Mouse (Mus musculus): ENCODE results near the gene Cacna1i. TPM values are rescaled to one million over a fixed set of nuclear protein-coding genes. Genes with fewer than 3 reads are reported as not detected.

Cacna1i gene
- polyA plus RNA-seq, 1 experiment from 2014 or later: 0.95 TPM

- 0 out of 2 replicates have a peak, but pooled peaks cover 4% of the 10 kb centered on the region for H3K4me1 ChIP-seq (ENCODE audit: control insufficient read depth, insufficient read depth, low read length)
- H3K4me2 ChIP-seq (ENCODE audit: low read depth, low read length): no peak overlapping the region
- H3K27ac ChIP-seq (ENCODE audit: low read depth, low read length): no peak overlapping the region
- no peak overlapping the region for H3K4me3 ChIP-seq (ENCODE audit: low read depth, low read length)
- H3K27me3 ChIP-seq (ENCODE audit: control insufficient read depth, insufficient read depth, low read length): no peaks in the 10 kb centered on the region
- WGBS: 61% methylated on average over 8 of the region's 8 CpGs
- no peaks in the 10 kb centered on the region for H3K36me3 ChIP-seq (ENCODE audit: control insufficient read depth, insufficient read depth, low read length)
- no peaks in the 10 kb centered on the region for H3K9me3 ChIP-seq (ENCODE audit: control insufficient read depth, low read length)
- H3K9ac ChIP-seq (replicated peaks; ENCODE audit: low read depth, low read length): no peak overlapping the region
- ATAC-seq (ENCODE audit: low read depth): no peak
Measured at GRCm38 (mm10) chr15:80362509-80363172, 75.6 kb downstream of the Cacna1i start.

- no peaks in the 10 kb centered on the region for H3K27me3 ChIP-seq (ENCODE audit: control insufficient read depth, insufficient read depth, low read length)
- H3K4me2 ChIP-seq (ENCODE audit: low read depth, low read length): no peak overlapping the region
- no peak overlapping the region for H3K4me3 ChIP-seq (ENCODE audit: low read depth, low read length)
- WGBS: 77% methylated on average over 13 of the region's 13 CpGs
- no peak for ATAC-seq (ENCODE audit: low read depth)
- H3K9me3 ChIP-seq (ENCODE audit: control insufficient read depth, low read length): no peaks in the 10 kb centered on the region
- H3K9ac ChIP-seq (replicated peaks; ENCODE audit: low read depth, low read length): no peak overlapping the region
- H3K4me1 ChIP-seq (ENCODE audit: control insufficient read depth, insufficient read depth, low read length): 0 out of 2 replicates have a peak, but pooled peaks cover 4% of the 10 kb centered on the region
- no peak overlapping the region for H3K27ac ChIP-seq (ENCODE audit: low read depth, low read length)
- H3K36me3 ChIP-seq (ENCODE audit: control insufficient read depth, insufficient read depth, low read length): no peaks in the 10 kb centered on the region
Measured at GRCm38 (mm10) chr15:80363821-80364715, 77.0 kb downstream of the Cacna1i start.

- Histone ChIP-seq H3K4me1 (ENCODE audit: control insufficient read depth, insufficient read depth, low read length) (0 out of 2 replicates have a peak, but pooled peaks cover 4% of the 10 kb centered on the region), H3K9me3 (ENCODE audit: control insufficient read depth, low read length) (no peaks in the 10 kb centered on the region), H3K36me3 (ENCODE audit: control insufficient read depth, insufficient read depth, low read length) (no peaks in the 10 kb centered on the region), H3K9ac (replicated peaks; ENCODE audit: low read depth, low read length) (no peak overlapping the region), H3K27me3 (ENCODE audit: control insufficient read depth, insufficient read depth, low read length) (no peaks in the 10 kb centered on the region), H3K4me2 (ENCODE audit: low read depth, low read length) (no peak overlapping the region), H3K4me3 (ENCODE audit: low read depth, low read length) (no peak overlapping the region), H3K27ac (ENCODE audit: low read depth, low read length) (no peak overlapping the region; the same call in 1 of the 2 replicates)
- 24% methylated on average over 16 of the region's 16 CpGs for WGBS
- ATAC-seq (ENCODE audit: low read depth): peak; percentile 65
Measured at GRCm38 (mm10) chr15:80366899-80367298, 79.9 kb downstream of the Cacna1i start.

- 67% methylated on average over 9 of the region's 9 CpGs for WGBS
- Histone ChIP-seq H3K9me3 (ENCODE audit: control insufficient read depth, low read length) (no peaks in the 10 kb centered on the region), H3K9ac (replicated peaks; ENCODE audit: low read depth, low read length) (no peak overlapping the region), H3K27ac (ENCODE audit: low read depth, low read length) (no peak overlapping the region), H3K4me1 (ENCODE audit: control insufficient read depth, insufficient read depth, low read length) (no peaks in the 10 kb centered on the region), H3K4me3 (ENCODE audit: low read depth, low read length) (no peak overlapping the region), H3K36me3 (ENCODE audit: control insufficient read depth, insufficient read depth, low read length) (no peaks in the 10 kb centered on the region), H3K4me2 (ENCODE audit: low read depth, low read length) (no peak overlapping the region), H3K27me3 (ENCODE audit: control insufficient read depth, insufficient read depth, low read length) (no peaks in the 10 kb centered on the region)
- no peak for ATAC-seq (ENCODE audit: low read depth)
Measured at GRCm38 (mm10) chr15:80373219-80373964, 86.4 kb downstream of the Cacna1i start.

- no peak overlapping the region for H3K4me3 ChIP-seq (ENCODE audit: low read depth, low read length)
- no peak overlapping the region for H3K27ac ChIP-seq (ENCODE audit: low read depth, low read length)
- no peaks in the 10 kb centered on the region for H3K9me3 ChIP-seq (ENCODE audit: control insufficient read depth, low read length)
- 89% methylated on average over 3 of the region's 5 CpGs for WGBS
- no peak overlapping the region for H3K9ac ChIP-seq (replicated peaks; ENCODE audit: low read depth, low read length)
- no peaks in the 10 kb centered on the region for H3K4me1 ChIP-seq (ENCODE audit: control insufficient read depth, insufficient read depth, low read length)
- no peaks in the 10 kb centered on the region for H3K36me3 ChIP-seq (ENCODE audit: control insufficient read depth, insufficient read depth, low read length)
- no peak overlapping the region for H3K4me2 ChIP-seq (ENCODE audit: low read depth, low read length)
- no peak for ATAC-seq (ENCODE audit: low read depth)
- H3K27me3 ChIP-seq (ENCODE audit: control insufficient read depth, insufficient read depth, low read length): no peaks in the 10 kb centered on the region
Measured at GRCm38 (mm10) chr15:80374854-80375253, 87.8 kb downstream of the Cacna1i start.

GRCm38 (mm10) chr15:80387185-80387584 lies 100.1 kb downstream of the Cacna1i start:
- no peak overlapping the region for H3K27ac ChIP-seq (ENCODE audit: low read depth, low read length)
- WGBS: 81% methylated on average over 2 of the region's 2 CpGs
- no peak overlapping the region for H3K4me2 ChIP-seq (ENCODE audit: low read depth, low read length)
- no peak overlapping the region for H3K4me3 ChIP-seq (ENCODE audit: low read depth, low read length)
- no peak overlapping the region for H3K9ac ChIP-seq (replicated peaks; ENCODE audit: low read depth, low read length)
- no peaks in the 10 kb centered on the region for H3K36me3 ChIP-seq (ENCODE audit: control insufficient read depth, insufficient read depth, low read length)
- H3K4me1 ChIP-seq (ENCODE audit: control insufficient read depth, insufficient read depth, low read length): no peaks in the 10 kb centered on the region
- no peak for ATAC-seq (ENCODE audit: low read depth)
- no peaks in the 10 kb centered on the region for H3K9me3 ChIP-seq (ENCODE audit: control insufficient read depth, low read length)
- H3K27me3 ChIP-seq (ENCODE audit: control insufficient read depth, insufficient read depth, low read length): no peaks in the 10 kb centered on the region

- ATAC-seq (ENCODE audit: low read depth): no peak
- H3K4me3 ChIP-seq (ENCODE audit: low read depth, low read length): no peak overlapping the region
- no peak overlapping the region for H3K27ac ChIP-seq (ENCODE audit: low read depth, low read length)
- 90% methylated on average over 14 of the region's 14 CpGs for WGBS
- H3K9me3 ChIP-seq (ENCODE audit: control insufficient read depth, low read length): no peaks in the 10 kb centered on the region
- no peak overlapping the region for H3K9ac ChIP-seq (replicated peaks; ENCODE audit: low read depth, low read length)
- no peaks in the 10 kb centered on the region for H3K27me3 ChIP-seq (ENCODE audit: control insufficient read depth, insufficient read depth, low read length)
- H3K4me2 ChIP-seq (ENCODE audit: low read depth, low read length): no peak overlapping the region
- H3K4me1 ChIP-seq (ENCODE audit: control insufficient read depth, insufficient read depth, low read length): no peaks in the 10 kb centered on the region
- H3K36me3 ChIP-seq (ENCODE audit: control insufficient read depth, insufficient read depth, low read length): no peaks in the 10 kb centered on the region
Measured at GRCm38 (mm10) chr15:80391791-80392190, 104.8 kb downstream of the Cacna1i start.

- 82% methylated on average over 22 of the region's 22 CpGs for WGBS
- Histone ChIP-seq H3K9ac (replicated peaks; ENCODE audit: low read depth, low read length) (no peak overlapping the region), H3K27ac (ENCODE audit: low read depth, low read length) (no peak overlapping the region), H3K4me3 (ENCODE audit: low read depth, low read length) (no peak overlapping the region), H3K4me2 (ENCODE audit: low read depth, low read length) (no peak overlapping the region), H3K4me1 (ENCODE audit: control insufficient read depth, insufficient read depth, low read length) (no peaks in the 10 kb centered on the region), H3K36me3 (ENCODE audit: control insufficient read depth, insufficient read depth, low read length) (no peaks in the 10 kb centered on the region), H3K9me3 (ENCODE audit: control insufficient read depth, low read length) (no peaks in the 10 kb centered on the region), H3K27me3 (ENCODE audit: control insufficient read depth, insufficient read depth, low read length) (no peaks in the 10 kb centered on the region)
- no peak for ATAC-seq (ENCODE audit: low read depth)
Measured at GRCm38 (mm10) chr15:80395035-80395434, 108.0 kb downstream of the Cacna1i start.

Measured in neural tube, embryonic 14.5 days (tissue).